Mouse (Mus musculus) limb, embryonic 15.5 days (tissue): Measurements from ENCODE around the gene Exosc9. TPM values are rescaled to one million over a fixed set of nuclear protein-coding genes. Genes with fewer than 3 reads are reported as not detected.

ENCODE experiments used
- ATAC-seq: fragments of 200-750 bp; cut with Nextera tagmentation; 2 replicates; pipeline ENCODE4 v1.8.0; 2017; ENCODE audit warnings: low read depth, moderate TSS enrichment; ENCODE audit not compliant: insufficient number of reproducible peaks, low FRiP score, low TSS enrichment
- H3K27ac ChIP-seq: fragments of 300-500 bp; sonication (generic); 2 replicates; pipeline ENCODE4 v1.5.1; 2015; ENCODE audit warnings: moderate library complexity, mild to moderate bottlenecking, inconsistent platforms
- H3K27me3 ChIP-seq: fragments of 300-500 bp; sonication (generic); 2 replicates; pipeline ENCODE4 v1.6.1; 2015; ENCODE audit warnings: inconsistent platforms
- H3K36me3 ChIP-seq: fragments of 300-500 bp; sonication (generic); 2 replicates; pipeline ENCODE4 v1.6.1; 2015; ENCODE audit warnings: inconsistent platforms
- H3K4me1 ChIP-seq: fragments of 300-500 bp; sonication (generic); 2 replicates; pipeline ENCODE4 v1.6.1; 2015; ENCODE audit warnings: inconsistent platforms
- H3K4me2 ChIP-seq: fragments of 300-500 bp; sonication (generic); 2 replicates; pipeline ENCODE4 v1.6.1; 2015; ENCODE audit warnings: mild to moderate bottlenecking, inconsistent platforms
- H3K4me3 ChIP-seq: fragments of 300-500 bp; sonication (generic); 2 replicates; pipeline ENCODE4 v1.5.1; 2015; ENCODE audit warnings: mild to moderate bottlenecking, inconsistent platforms
- H3K9ac ChIP-seq: fragments of 300-500 bp; sonication (generic); 2 replicates; pipeline ENCODE4 v1.6.1; 2015; ENCODE audit warnings: inconsistent platforms
- H3K9me3 ChIP-seq: fragments of 300-500 bp; sonication (generic); 2 replicates; pipeline ENCODE4 v1.6.1; 2016; ENCODE audit warnings: inconsistent platforms
- WGBS: fragments of 180-500 bp; shearing (Covaris S2); methylation state at CpG from one replicate; pipeline ENCODE4 v1.1.7; 2015; 5-methylcytosine and 5-hydroxymethylcytosine counted together
- polyA plus RNA-seq: library from polyadenylated mRNA; unstranded; fragments of >200 nt; fragmentation: Nextera tagmentation; extraction: Ambion mirVana; gene quantifications from 2 replicates; pipeline ENCODE4 v1.2.1, GENCODE M21; 2015

Exosc9 gene
- polyA plus RNA-seq, 1 experiment from 2014 or later = 55.8 TPM

- no peak for ATAC-seq
- no peaks in the 10 kb centered on the region for H3K9me3 ChIP-seq
- H3K4me3 ChIP-seq = peak overlapping the region; percentile 32
- 8% methylated on average over 18 of the region's 18 CpGs for WGBS
- H3K27me3 ChIP-seq = peaks cover 10% of the 10 kb centered on the region; the same call in 1 of the 2 replicates
- no peak overlapping the region for H3K27ac ChIP-seq
- H3K36me3 ChIP-seq = no peaks in the 10 kb centered on the region
- H3K9ac ChIP-seq = 0 out of 2 replicates have a peak overlapping the region, but pooled peaks have one; percentile 20
- H3K4me1 ChIP-seq = peaks cover 4% of the 10 kb centered on the region; the same call in 1 of the 2 replicates
- H3K4me2 ChIP-seq = peak overlapping the region; percentile 50
Observed at GRCm38 (mm10) chr3:36531979-36532542, 20.3 kb upstream of the Exosc9 start.

- Histone ChIP-seq H3K4me3 (no peak overlapping the region), H3K4me1 (peaks cover 4% of the 10 kb centered on the region; the same call in 1 of the 2 replicates), H3K27ac (no peak overlapping the region), H3K36me3 (no peaks in the 10 kb centered on the region), H3K27me3 (peaks cover 10% of the 10 kb centered on the region; the same call in 1 of the 2 replicates), H3K4me2 (no peak overlapping the region), H3K9me3 (no peaks in the 10 kb centered on the region), H3K9ac (no peak overlapping the region)
- WGBS = 40% methylated on average over 7 of the region's 7 CpGs
- ATAC-seq = no peak
Observed at GRCm38 (mm10) chr3:36532738-36533137, 19.7 kb upstream of the Exosc9 start.

- no peaks in the 10 kb centered on the region for H3K9me3 ChIP-seq
- ATAC-seq = no peak
- peaks cover 4% of the 10 kb centered on the region; the same call in 1 of the 2 replicates for H3K4me1 ChIP-seq
- no peaks in the 10 kb centered on the region for H3K36me3 ChIP-seq
- no peak overlapping the region for H3K4me3 ChIP-seq
- H3K4me2 ChIP-seq = no peak overlapping the region
- peaks cover 10% of the 10 kb centered on the region; the same call in 1 of the 2 replicates for H3K27me3 ChIP-seq
- H3K9ac ChIP-seq = no peak overlapping the region
- H3K27ac ChIP-seq = no peak overlapping the region
- 6% methylated on average over 1 of the region's 1 CpGs for WGBS
Observed at GRCm38 (mm10) chr3:36533201-36533672, 19.2 kb upstream of the Exosc9 start.

- Histone ChIP-seq H3K4me3 (no peak overlapping the region), H3K27me3 (no peaks in the 10 kb centered on the region; the same call in 1 of the 2 replicates), H3K27ac (no peak overlapping the region), H3K9me3 (no peaks in the 10 kb centered on the region), H3K4me1 (peaks cover 4% of the 10 kb centered on the region; the same call in 1 of the 2 replicates), H3K9ac (no peak overlapping the region), H3K36me3 (no peaks in the 10 kb centered on the region), H3K4me2 (no peak overlapping the region)
- no peak for ATAC-seq
- WGBS = 81% methylated on average over 12 of the region's 12 CpGs
Observed at GRCm38 (mm10) chr3:36536041-36536440, 16.4 kb upstream of the Exosc9 start.

GRCm38 (mm10) chr3:36537701-36538470, 14.5 kb upstream of the Exosc9 start:
- H3K9ac ChIP-seq = no peak overlapping the region
- no peak for ATAC-seq
- WGBS = 83% methylated on average over 4 of the region's 4 CpGs
- no peak overlapping the region for H3K4me2 ChIP-seq
- H3K27me3 ChIP-seq = no peaks in the 10 kb centered on the region
- H3K27ac ChIP-seq = no peak overlapping the region
- H3K36me3 ChIP-seq = no peaks in the 10 kb centered on the region
- no peak overlapping the region for H3K4me3 ChIP-seq
- no peaks in the 10 kb centered on the region for H3K9me3 ChIP-seq
- H3K4me1 ChIP-seq = no peaks in the 10 kb centered on the region

GRCm38 (mm10) chr3:36540756-36541155, 11.7 kb upstream of the Exosc9 start:
- ATAC-seq = no peak
- H3K4me2 ChIP-seq = no peak overlapping the region
- 56% methylated on average over 2 of the region's 2 CpGs for WGBS
- H3K27me3 ChIP-seq = no peaks in the 10 kb centered on the region
- no peak overlapping the region for H3K4me3 ChIP-seq
- H3K4me1 ChIP-seq = no peaks in the 10 kb centered on the region
- no peak overlapping the region for H3K9ac ChIP-seq
- H3K9me3 ChIP-seq = no peaks in the 10 kb centered on the region
- H3K36me3 ChIP-seq = no peaks in the 10 kb centered on the region
- no peak overlapping the region for H3K27ac ChIP-seq

- ATAC-seq = no peak
- Histone ChIP-seq H3K4me1 (no peaks in the 10 kb centered on the region), H3K9ac (no peak overlapping the region), H3K4me2 (no peak overlapping the region), H3K9me3 (no peaks in the 10 kb centered on the region), H3K27me3 (no peaks in the 10 kb centered on the region), H3K4me3 (no peak overlapping the region), H3K36me3 (no peaks in the 10 kb centered on the region), H3K27ac (no peak overlapping the region)
- 83% methylated on average over 2 of the region's 2 CpGs for WGBS
Observed at GRCm38 (mm10) chr3:36541399-36541798, 11.0 kb upstream of the Exosc9 start.

- H3K27me3 ChIP-seq = no peaks in the 10 kb centered on the region
- no peaks in the 10 kb centered on the region for H3K9me3 ChIP-seq
- H3K4me2 ChIP-seq = no peak overlapping the region
- H3K36me3 ChIP-seq = no peaks in the 10 kb centered on the region
- H3K9ac ChIP-seq = no peak overlapping the region
- WGBS = 75% methylated on average over 3 of the region's 3 CpGs
- ATAC-seq = no peak
- no peak overlapping the region for H3K4me3 ChIP-seq
- no peaks in the 10 kb centered on the region for H3K4me1 ChIP-seq
- no peak overlapping the region for H3K27ac ChIP-seq
Observed at GRCm38 (mm10) chr3:36544961-36545360, 7.4 kb upstream of the Exosc9 start.

- H3K27me3 ChIP-seq = no peaks in the 10 kb centered on the region
- peaks cover 9% of the 10 kb centered on the region; the same call in 1 of the 2 replicates for H3K4me1 ChIP-seq
- no peaks in the 10 kb centered on the region for H3K9me3 ChIP-seq
- ATAC-seq = peak; percentile 56; the same call in 1 of the 2 replicates
- peak overlapping the region; percentile 76; the same call in 1 of the 2 replicates for H3K4me2 ChIP-seq
- peaks cover 23% of the 10 kb centered on the region for H3K36me3 ChIP-seq
- H3K9ac ChIP-seq = no peak overlapping the region
- H3K4me3 ChIP-seq = 0 out of 2 replicates have a peak overlapping the region, but pooled peaks have one; percentile 80
- no peak overlapping the region; the same call in 1 of the 2 replicates for H3K27ac ChIP-seq
- 50% methylated on average over 9 of the region's 9 CpGs for WGBS
Observed at GRCm38 (mm10) chr3:36551343-36551742, 1.1 kb upstream of the Exosc9 start.

GRCm38 (mm10) chr3:36551851-36552384, 488 bp upstream of the Exosc9 start:
- H3K9ac ChIP-seq = peak overlapping the region; percentile 67; the same call in 1 of the 2 replicates

GRCm38 (mm10) chr3:36557601-36558000, 5.2 kb downstream of the Exosc9 start:
- peaks cover 72% of the 10 kb centered on the region for H3K36me3 ChIP-seq
- H3K4me2 ChIP-seq = no peak overlapping the region
- H3K27me3 ChIP-seq = no peaks in the 10 kb centered on the region
- H3K27ac ChIP-seq = no peak overlapping the region
- no peak overlapping the region for H3K4me3 ChIP-seq
- ATAC-seq = no peak
- WGBS = 100% methylated on average over 1 of the region's 1 CpGs
- no peaks in the 10 kb centered on the region for H3K9me3 ChIP-seq
- no peaks in the 10 kb centered on the region for H3K4me1 ChIP-seq
- no peak overlapping the region for H3K9ac ChIP-seq

More at GRCm38 (mm10) chr3:36551851-36552384, 488 bp upstream of the Exosc9 start:
- Histone ChIP-seq H3K27me3 (no peaks in the 10 kb centered on the region), H3K27ac (peak overlapping the region; percentile 64), H3K4me2 (peak overlapping the region; percentile 76), H3K36me3 (peaks cover 25% of the 10 kb centered on the region), H3K9me3 (no peaks in the 10 kb centered on the region), H3K4me1 (peaks cover 9% of the 10 kb centered on the region; the same call in 1 of the 2 replicates), H3K4me3 (peak overlapping the region; percentile 80)
- 0 out of 2 replicates have a peak, but pooled peaks have one; percentile 30 for ATAC-seq
- 15% methylated on average over 12 of the region's 12 CpGs for WGBS
